Mouse (Mus musculus) stomach, embryonic 16.5 days (tissue): ENCODE measurements around the gene Phrf1. TPM values are rescaled to one million over a fixed set of nuclear protein-coding genes. Genes with fewer than 3 reads are reported as not detected.

Experiments
- ATAC-seq: fragments of 200-750 bp; cut with Nextera tagmentation; 2 replicates; pipeline ENCODE4 v1.8.0; 2017; ENCODE audit warnings: moderate number of reproducible peaks, moderate TSS enrichment; ENCODE audit not compliant: insufficient read depth, low FRiP score
- H3K27ac ChIP-seq: fragments of 300-500 bp; sonication (generic); 2 replicates; pipeline ENCODE4 v1.5.1; 2014; ENCODE audit warnings: low read length
- H3K27me3 ChIP-seq: fragments of 300-500 bp; sonication (generic); 2 replicates; pipeline ENCODE4 v1.6.1; 2014; ENCODE audit warnings: low read length, control low read depth, mixed read lengths; ENCODE audit not compliant: control insufficient read depth, insufficient read depth
- H3K36me3 ChIP-seq: fragments of 300-500 bp; sonication (generic); 2 replicates; pipeline ENCODE4 v1.6.1; 2014; ENCODE audit warnings: low read length; ENCODE audit not compliant: control insufficient read depth, insufficient read depth
- H3K4me1 ChIP-seq: fragments of 300-500 bp; sonication (generic); 2 replicates; pipeline ENCODE4 v1.6.1; 2014; ENCODE audit warnings: low read length, control low read depth, mixed read lengths; ENCODE audit not compliant: control insufficient read depth, insufficient read depth
- H3K4me2 ChIP-seq: fragments of 300-500 bp; sonication (generic); 2 replicates; pipeline ENCODE4 v1.6.1; 2014; ENCODE audit warnings: low read depth, low read length, mixed read lengths
- H3K4me3 ChIP-seq: fragments of 300-500 bp; sonication (generic); replicated peaks from 2 replicates; pipeline ENCODE4 v1.5.1; 2014; ENCODE audit warnings: mild to moderate bottlenecking, low read length
- H3K9ac ChIP-seq: fragments of 300-500 bp; sonication (generic); 2 replicates; pipeline ENCODE4 v1.6.1; 2014; ENCODE audit warnings: low read length
- H3K9me3 ChIP-seq: fragments of 300-500 bp; sonication (generic); replicated peaks from 2 replicates; pipeline ENCODE4 v1.6.1; 2016; ENCODE audit warnings: low read length, control low read depth; ENCODE audit not compliant: control insufficient read depth
- WGBS: fragments of 180-500 bp; shearing (Covaris S2); extraction: QIAGEN DNeasy Blood & Tissue Kit; methylation state at CpG from one replicate; pipeline ENCODE4 v1.1.7; 2014; 5-methylcytosine and 5-hydroxymethylcytosine counted together
- polyA plus RNA-seq: library from polyadenylated mRNA; unstranded; fragments of >200 nt; fragmentation: Nextera tagmentation; extraction: Ambion mirVana; gene quantifications from 2 replicates; pipeline ENCODE4 v1.2.1, GENCODE M21; 2015

Gene Phrf1
- polyA plus RNA-seq, 1 experiment from 2014 or later, result 57.6 TPM

- peaks cover 25% of the 10 kb centered on the region for H3K4me1 ChIP-seq
- no peaks in the 10 kb centered on the region for H3K9me3 ChIP-seq
- peak within 1 kb of the TSS; percentile 99 for H3K9ac ChIP-seq
- peak; percentile 96 for ATAC-seq
- peak within 1 kb of the TSS; percentile 93 for H3K4me2 ChIP-seq
- peak within 1 kb of the TSS; percentile 95 for H3K4me3 ChIP-seq
- H3K27me3 ChIP-seq, result no peaks in the 10 kb centered on the region
- peaks cover 13% of the 10 kb centered on the region for H3K36me3 ChIP-seq
- H3K27ac ChIP-seq, result peak within 1 kb of the TSS; percentile 93
- under 1% methylated on average over 38 of the region's 39 CpGs for WGBS
Measured at GRCm38 (mm10) chr7:141193948-141194347, 34.6 kb upstream of the Phrf1 start, which contains the start of the genes Hras and Lrrc56. Gene Hras (minus strand): TSS chr7:141194005. Gene Lrrc56 (plus strand): TSS chr7:141194157.

- Histone ChIP-seq H3K36me3 (peaks cover 13% of the 10 kb centered on the region), H3K4me2 (peak overlapping the region; percentile 93), H3K9me3 (no peaks in the 10 kb centered on the region), H3K27ac (peak overlapping the region; percentile 84), H3K27me3 (no peaks in the 10 kb centered on the region), H3K9ac (peak overlapping the region; percentile 73), H3K4me1 (peaks cover 25% of the 10 kb centered on the region), H3K4me3 (peak overlapping the region; percentile 95)
- ATAC-seq, result no peak
- under 1% methylated on average over 23 of the region's 23 CpGs for WGBS
Measured at GRCm38 (mm10) chr7:141194409-141194808, 34.2 kb upstream of the Phrf1 start.

- ATAC-seq, result 0 out of 2 replicates have a peak, but pooled peaks have one; percentile 8
- WGBS, result under 1% methylated on average over 28 of the region's 28 CpGs
Measured at GRCm38 (mm10) chr7:141194830-141195229, 33.8 kb upstream of the Phrf1 start.

GRCm38 (mm10) chr7:141195754-141196153 is 32.8 kb upstream of the Phrf1 start:
- H3K9ac ChIP-seq, result no peak overlapping the region
- H3K27me3 ChIP-seq, result no peaks in the 10 kb centered on the region
- H3K4me3 ChIP-seq, result no peak overlapping the region
- H3K4me2 ChIP-seq, result no peak overlapping the region
- ATAC-seq, result no peak
- peaks cover 25% of the 10 kb centered on the region for H3K4me1 ChIP-seq
- H3K36me3 ChIP-seq, result peaks cover 7% of the 10 kb centered on the region; the same call in 1 of the 2 replicates
- H3K27ac ChIP-seq, result no peak overlapping the region
- no peaks in the 10 kb centered on the region for H3K9me3 ChIP-seq
- 75% methylated on average over 2 of the region's 2 CpGs for WGBS

More at GRCm38 (mm10) chr7:141194830-141195229, 33.8 kb upstream of the Phrf1 start:
- Histone ChIP-seq H3K27ac (peak overlapping the region; percentile 84), H3K9me3 (no peaks in the 10 kb centered on the region), H3K27me3 (no peaks in the 10 kb centered on the region), H3K4me1 (peaks cover 25% of the 10 kb centered on the region), H3K36me3 (peaks cover 13% of the 10 kb centered on the region), H3K4me2 (peak overlapping the region; percentile 93), H3K9ac (peak overlapping the region; percentile 73), H3K4me3 (peak overlapping the region; percentile 95)

GRCm38 (mm10) chr7:141196619-141197282 is 31.8 kb upstream of the Phrf1 start:
- Histone ChIP-seq H3K4me2 (no peak overlapping the region), H3K9ac (no peak overlapping the region), H3K9me3 (no peaks in the 10 kb centered on the region), H3K36me3 (no peaks in the 10 kb centered on the region), H3K4me3 (no peak overlapping the region), H3K4me1 (peaks cover 19% of the 10 kb centered on the region), H3K27ac (no peak overlapping the region), H3K27me3 (no peaks in the 10 kb centered on the region)
- ATAC-seq, result no peak
- WGBS, result 86% methylated on average over 8 of the region's 8 CpGs

- Histone ChIP-seq H3K4me3 (no peak overlapping the region), H3K9me3 (no peaks in the 10 kb centered on the region), H3K9ac (no peak overlapping the region), H3K27me3 (no peaks in the 10 kb centered on the region), H3K4me2 (no peak overlapping the region), H3K4me1 (peaks cover 6% of the 10 kb centered on the region; the same call in 1 of the 2 replicates), H3K27ac (no peak overlapping the region), H3K36me3 (no peaks in the 10 kb centered on the region)
- WGBS, result 81% methylated on average over 4 of the region's 4 CpGs
- ATAC-seq, result no peak
Measured at GRCm38 (mm10) chr7:141198121-141198520, 30.5 kb upstream of the Phrf1 start.

GRCm38 (mm10) chr7:141204546-141204945 is 24.0 kb upstream of the Phrf1 start:
- WGBS, result 76% methylated on average over 3 of the region's 3 CpGs
- ATAC-seq, result no peak
- Histone ChIP-seq H3K27me3 (no peaks in the 10 kb centered on the region), H3K4me1 (no peaks in the 10 kb centered on the region; the same call in 1 of the 2 replicates), H3K27ac (no peak overlapping the region), H3K4me3 (no peak overlapping the region), H3K36me3 (no peaks in the 10 kb centered on the region), H3K4me2 (no peak overlapping the region), H3K9me3 (no peaks in the 10 kb centered on the region), H3K9ac (no peak overlapping the region)

GRCm38 (mm10) chr7:141205504-141205903 is 23.1 kb upstream of the Phrf1 start:
- no peak overlapping the region for H3K9ac ChIP-seq
- no peaks in the 10 kb centered on the region for H3K36me3 ChIP-seq
- ATAC-seq, result no peak
- no peaks in the 10 kb centered on the region for H3K9me3 ChIP-seq
- H3K4me1 ChIP-seq, result no peaks in the 10 kb centered on the region
- no peaks in the 10 kb centered on the region for H3K27me3 ChIP-seq
- H3K4me2 ChIP-seq, result no peak overlapping the region
- no peak overlapping the region for H3K4me3 ChIP-seq
- 92% methylated on average over 5 of the region's 5 CpGs for WGBS
- H3K27ac ChIP-seq, result no peak overlapping the region

- no peak overlapping the region for H3K9ac ChIP-seq
- no peaks in the 10 kb centered on the region for H3K9me3 ChIP-seq
- no peak overlapping the region for H3K27ac ChIP-seq
- no peak overlapping the region for H3K4me2 ChIP-seq
- no peak overlapping the region for H3K4me3 ChIP-seq
- no peaks in the 10 kb centered on the region for H3K36me3 ChIP-seq
- no peak for ATAC-seq
- 90% methylated on average over 18 of the region's 18 CpGs for WGBS
- H3K4me1 ChIP-seq, result no peaks in the 10 kb centered on the region
- no peaks in the 10 kb centered on the region for H3K27me3 ChIP-seq
Measured at GRCm38 (mm10) chr7:141206182-141206937, 22.2 kb upstream of the Phrf1 start.
